Mouse (Mus musculus) liver, embryonic 12.5 days (tissue): ENCODE data around the gene Rhog. TPM values are rescaled to one million over a fixed set of nuclear protein-coding genes. Genes with fewer than 3 reads are reported as not detected.

Experiments used
- ATAC-seq: fragments of 200-750 bp; cut with Nextera tagmentation; 2 replicates; pipeline ENCODE4 v1.8.0; 2017; ENCODE audit warnings: moderate number of reproducible peaks, mild to moderate bottlenecking, moderate library complexity
- H3K27ac ChIP-seq: fragments of 300-500 bp; sonication (generic); 2 replicates; pipeline ENCODE4 v1.5.1; 2016; ENCODE audit warnings: mild to moderate bottlenecking
- H3K27me3 ChIP-seq: fragments of 300-500 bp; sonication (generic); replicated peaks from 2 replicates; pipeline ENCODE4 v1.6.1; 2016; ENCODE audit warnings: mild to moderate bottlenecking, moderate library complexity
- H3K36me3 ChIP-seq: fragments of 300-500 bp; sonication (generic); 2 replicates; pipeline ENCODE4 v1.6.1; 2016; ENCODE audit warnings: mild to moderate bottlenecking, moderate library complexity
- H3K4me1 ChIP-seq: fragments of 300-500 bp; sonication (generic); 2 replicates; pipeline ENCODE4 v1.6.1; 2016
- H3K4me2 ChIP-seq: fragments of 300-500 bp; sonication (generic); 2 replicates; pipeline ENCODE4 v1.6.1; 2016; ENCODE audit warnings: mild to moderate bottlenecking, moderate library complexity
- H3K4me3 ChIP-seq: fragments of 300-500 bp; sonication (generic); 2 replicates; pipeline ENCODE4 v1.5.1; 2016; ENCODE audit warnings: mild to moderate bottlenecking, moderate library complexity
- H3K9ac ChIP-seq: fragments of 300-500 bp; sonication (generic); 2 replicates; pipeline ENCODE4 v1.6.1; 2016; ENCODE audit warnings: mild to moderate bottlenecking, moderate library complexity
- H3K9me3 ChIP-seq: fragments of 300-500 bp; sonication (generic); replicated peaks from 2 replicates; pipeline ENCODE4 v1.6.1; 2016; ENCODE audit warnings: mild to moderate bottlenecking, moderate library complexity
- WGBS: fragments of 180-500 bp; shearing (Covaris S2); methylation state at CpG from one replicate; pipeline ENCODE4 v1.1.7; 2016; ENCODE audit not compliant: insufficient replicate concordance; 5-methylcytosine and 5-hydroxymethylcytosine counted together
- polyA plus RNA-seq: library from polyadenylated mRNA; unstranded; fragments of >200 nt; fragmentation: Nextera tagmentation; extraction: Ambion mirVana; gene quantifications from 2 replicates; pipeline ENCODE4 v1.2.1, GENCODE M21; 2016

Rhog gene
- polyA plus RNA-seq, 1 experiment from 2014 or later = 61.3 TPM

DNA sequence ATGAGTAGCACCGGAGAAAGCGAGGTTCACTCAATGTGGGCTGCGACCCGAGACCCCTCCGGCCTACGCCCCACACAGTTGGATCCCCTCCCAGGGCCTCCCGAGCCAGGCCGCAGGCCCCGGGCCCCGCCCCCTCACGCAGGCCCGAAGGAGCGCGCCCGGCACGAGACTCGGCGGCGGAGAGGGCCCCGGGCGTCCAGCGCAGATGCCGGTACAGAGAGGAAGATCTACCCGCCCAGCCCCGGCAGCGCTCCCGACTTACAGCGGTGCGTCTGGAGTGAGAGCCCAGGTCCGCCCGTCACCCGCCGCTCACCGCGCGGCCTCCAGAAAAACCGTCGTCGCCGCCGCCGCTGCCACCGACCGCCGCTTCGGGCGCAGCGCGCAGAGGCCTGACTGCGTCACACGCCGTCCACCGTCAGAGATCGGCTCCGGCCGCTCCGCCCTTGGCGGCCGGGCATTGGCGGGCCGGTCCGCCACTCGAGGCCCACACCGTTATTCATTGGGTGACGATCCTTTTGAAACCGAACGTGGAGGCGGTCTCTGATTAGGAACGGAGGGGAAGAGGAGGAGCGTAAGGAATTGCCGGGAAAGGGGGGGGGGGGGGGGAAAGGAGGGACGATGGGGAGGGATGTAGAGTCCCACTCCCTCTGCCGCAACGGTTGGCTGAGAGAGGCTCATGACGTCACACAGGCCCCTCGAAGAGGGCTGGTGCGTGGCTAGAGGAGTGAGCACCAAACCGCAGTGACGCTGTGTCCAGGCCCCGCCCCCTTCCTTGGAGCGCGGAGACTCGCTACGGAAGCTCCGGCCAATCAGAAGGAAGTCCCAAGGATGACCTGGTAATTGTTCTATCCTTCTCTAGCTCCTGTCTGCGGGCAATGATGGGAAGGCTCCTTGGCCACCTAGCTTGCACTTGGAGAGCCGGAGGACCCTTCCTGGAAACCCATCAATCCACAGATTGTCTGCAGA is 45.8 kb downstream of the Rhog start, which contains the start of the genes Nup98 and Pgap2:
Gene Nup98 (minus strand): TSS at position 421 of the 966 bp plus-strand sequence.
Gene Pgap2 (plus strand): TSS at position 453 of the 966 bp plus-strand sequence.
- Histone ChIP-seq H3K4me3 (peak within 1 kb of the TSS; percentile 95), H3K27me3 (no peaks in the 10 kb centered on the region), H3K9me3 (no peaks in the 10 kb centered on the region), H3K4me1 (peaks cover 50% of the 10 kb centered on the region), H3K36me3 (peaks cover 12% of the 10 kb centered on the region), H3K4me2 (peak within 1 kb of the TSS; percentile 82), H3K9ac (peak within 1 kb of the TSS; percentile 89), H3K27ac (peak within 1 kb of the TSS; percentile 91)
- WGBS = under 1% methylated on average over 78 of the region's 87 CpGs
- ATAC-seq = peak; percentile 96

DNA sequence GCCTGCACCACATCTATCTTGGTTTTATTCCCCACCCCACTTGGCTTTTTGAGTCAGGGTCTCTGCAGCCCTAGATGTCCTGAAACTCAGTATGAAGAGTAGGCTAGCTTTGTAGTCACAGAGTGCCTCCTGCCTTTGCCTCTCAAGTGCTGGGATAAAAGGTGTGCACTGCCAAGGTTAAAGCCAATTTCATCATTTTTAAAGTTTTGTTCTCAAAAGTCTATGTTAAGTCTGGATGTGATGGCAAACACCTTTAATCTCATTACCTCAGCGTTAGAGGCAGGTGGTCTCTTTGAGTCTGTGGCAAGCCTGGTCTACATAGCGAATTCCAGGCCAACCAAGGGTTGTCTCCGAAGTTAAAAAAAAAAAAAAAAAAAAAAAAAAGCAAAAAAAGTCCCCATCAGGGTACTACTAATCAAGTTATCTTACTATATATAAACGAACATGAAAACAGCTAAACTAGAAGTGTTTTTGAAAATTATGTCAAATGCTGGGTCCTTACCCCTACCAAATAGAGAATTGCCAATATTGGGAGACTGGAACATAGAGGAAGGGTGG is 47.0 kb downstream of the Rhog start:
- peak overlapping the region; percentile 89 for H3K9ac ChIP-seq
- H3K27ac ChIP-seq = peak overlapping the region; percentile 89
- peak overlapping the region; percentile 95 for H3K4me3 ChIP-seq
- H3K27me3 ChIP-seq = no peaks in the 10 kb centered on the region
- peak overlapping the region; percentile 82 for H3K4me2 ChIP-seq
- WGBS = 37% methylated on average over 4 of the region's 4 CpGs
- ATAC-seq = no peak
- H3K4me1 ChIP-seq = peaks cover 60% of the 10 kb centered on the region
- H3K36me3 ChIP-seq = peaks cover 20% of the 10 kb centered on the region
- H3K9me3 ChIP-seq = no peaks in the 10 kb centered on the region

GRCm38 (mm10) chr7:102205646-102206045 is 50.2 kb downstream of the Rhog start:
- peak; percentile 35 for ATAC-seq
- 21% methylated on average over 1 of the region's 1 CpGs for WGBS
- Histone ChIP-seq H3K27ac (peak overlapping the region; percentile 69; the same call in 1 of the 2 replicates), H3K4me2 (peak overlapping the region; percentile 28; the same call in 1 of the 2 replicates), H3K4me3 (no peak overlapping the region), H3K4me1 (peaks cover 60% of the 10 kb centered on the region), H3K9me3 (no peaks in the 10 kb centered on the region), H3K9ac (no peak overlapping the region), H3K36me3 (peaks cover 23% of the 10 kb centered on the region), H3K27me3 (no peaks in the 10 kb centered on the region)

- Histone ChIP-seq H3K4me2 (no peak overlapping the region), H3K27me3 (no peaks in the 10 kb centered on the region), H3K4me1 (peaks cover 59% of the 10 kb centered on the region), H3K9ac (no peak overlapping the region), H3K27ac (no peak overlapping the region), H3K4me3 (no peak overlapping the region), H3K36me3 (peaks cover 23% of the 10 kb centered on the region), H3K9me3 (no peaks in the 10 kb centered on the region)
- 84% methylated on average over 3 of the region's 3 CpGs for WGBS
- ATAC-seq = no peak
Observed at GRCm38 (mm10) chr7:102204296-102204857, 51.5 kb downstream of the Rhog start.

GRCm38 (mm10) chr7:102200996-102201785 is 54.7 kb downstream of the Rhog start:
- Histone ChIP-seq H3K27ac (no peak overlapping the region), H3K4me2 (no peak overlapping the region), H3K4me3 (no peak overlapping the region), H3K4me1 (peaks cover 37% of the 10 kb centered on the region), H3K9me3 (no peaks in the 10 kb centered on the region), H3K27me3 (no peaks in the 10 kb centered on the region), H3K9ac (no peak overlapping the region), H3K36me3 (peaks cover 11% of the 10 kb centered on the region)
- ATAC-seq = no peak

DNA sequence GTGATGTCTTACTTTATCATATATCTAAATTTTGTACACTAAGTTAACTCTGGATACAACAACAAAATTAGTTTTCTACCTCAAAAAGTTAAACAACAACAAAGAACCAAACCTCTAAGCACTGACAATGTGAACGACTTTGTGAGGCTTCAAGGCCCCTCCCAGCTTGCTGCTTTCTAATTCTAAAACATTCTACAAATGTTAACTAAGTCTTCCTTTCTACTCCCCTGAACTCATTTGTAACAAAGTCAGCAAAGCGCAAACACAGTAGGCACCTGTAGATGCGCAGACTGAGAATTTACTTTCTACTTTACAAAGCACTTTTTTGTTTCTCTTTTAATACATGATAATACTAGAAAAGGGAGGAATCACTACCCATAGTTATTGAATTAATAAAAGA is 55.3 kb downstream of the Rhog start:
- WGBS = 82% methylated on average over 3 of the region's 3 CpGs

DNA sequence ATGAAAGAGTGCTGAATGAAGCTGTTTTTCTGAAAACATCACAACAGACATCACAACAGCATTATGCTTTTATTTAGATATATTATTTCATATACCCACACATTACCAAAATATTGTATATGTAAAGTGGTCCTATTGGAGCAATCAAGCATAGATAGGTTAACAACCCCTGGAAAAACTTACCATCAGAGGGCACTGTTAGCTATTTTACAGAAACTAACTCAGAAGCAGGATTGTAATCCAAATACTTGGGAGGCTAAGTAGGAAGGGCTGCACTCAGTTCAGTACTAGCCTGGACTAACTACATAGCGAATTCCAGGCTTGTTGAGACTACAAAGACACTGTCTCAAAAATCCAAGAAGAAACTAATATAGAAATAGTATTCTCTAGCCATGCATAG is 63.5 kb downstream of the Rhog start:
- H3K27me3 ChIP-seq = no peaks in the 10 kb centered on the region
- WGBS = 93% methylated on average over 1 of the region's 1 CpGs

More for the DNA sequence above, 55.3 kb downstream of the Rhog start:
- Histone ChIP-seq H3K4me2 (no peak overlapping the region), H3K9me3 (no peaks in the 10 kb centered on the region), H3K9ac (no peak overlapping the region), H3K4me3 (no peak overlapping the region), H3K36me3 (peaks cover 11% of the 10 kb centered on the region), H3K27me3 (no peaks in the 10 kb centered on the region), H3K27ac (no peak overlapping the region), H3K4me1 (peaks cover 31% of the 10 kb centered on the region)
- no peak for ATAC-seq

More for the DNA sequence above, 63.5 kb downstream of the Rhog start:
- H3K27ac ChIP-seq = no peak overlapping the region
- peaks cover 79% of the 10 kb centered on the region for H3K36me3 ChIP-seq
- H3K4me3 ChIP-seq = no peak overlapping the region
- H3K4me2 ChIP-seq = no peak overlapping the region
- H3K4me1 ChIP-seq = no peaks in the 10 kb centered on the region
- H3K9me3 ChIP-seq = no peaks in the 10 kb centered on the region
- no peak for ATAC-seq
- H3K9ac ChIP-seq = no peak overlapping the region

Other genes with a start within 250 kb of the Rhog start
- gene Il18bp, start 237.4 kb downstream of the Rhog start, polyA plus RNA-seq = 4.5 and 4.9 TPM in 2 replicates
- 12.7 and 13.4 TPM in 2 replicates for gene Rnf121, start 190.6 kb downstream of the Rhog start, polyA plus RNA-seq
- 20.2 and 21.0 TPM in 2 replicates for gene Xndc1, start 190.5 kb downstream of the Rhog start, polyA plus RNA-seq
- 0.33 and 0.41 TPM in 2 replicates for gene Xntrpc, start 190.3 kb downstream of the Rhog start, polyA plus RNA-seq
- gene Trpc2, start 172.9 kb downstream of the Rhog start, polyA plus RNA-seq = not detected in 2 replicates
- 0.12 and 0.42 TPM in 2 replicates for gene Art1, start 154.3 kb downstream of the Rhog start, polyA plus RNA-seq
- 0.18 and 0.36 TPM in 2 replicates for gene Art5, start 146.6 kb downstream of the Rhog start, polyA plus RNA-seq
- gene Chrna10, start 139.2 kb downstream of the Rhog start, polyA plus RNA-seq = not detected in 2 replicates
- gene Nup98, start 45.9 kb downstream of the Rhog start, polyA plus RNA-seq = 30.4 and 31.0 TPM in 2 replicates
- 28.5 and 28.6 TPM in 2 replicates for gene Pgap2, start 45.8 kb downstream of the Rhog start, polyA plus RNA-seq
- 19.5 and 19.9 TPM in 2 replicates for gene Stim1, start 11.8 kb upstream of the Rhog start, polyA plus RNA-seq
- 254 and 266 TPM in 2 replicates for gene Rrm1, start 185.6 kb upstream of the Rhog start, polyA plus RNA-seq
- gene Olfr543, start 225.6 kb upstream of the Rhog start, polyA plus RNA-seq = 0.33 and 0.41 TPM in 2 replicates
- gene Olfr544, start 232.3 kb upstream of the Rhog start, polyA plus RNA-seq = 0.04 and 0.19 TPM in 2 replicates
- not detected in 2 replicates for gene Olfr545, start 243.5 kb upstream of the Rhog start, polyA plus RNA-seq